Mouse (Mus musculus) hindbrain, embryonic 14.5 days (tissue): ENCODE data around the gene Chaf1a. TPM values are rescaled to one million over a fixed set of nuclear protein-coding genes. Genes with fewer than 3 reads are reported as not detected.

Source experiments
- ATAC-seq: fragments of 200-750 bp; cut with Nextera tagmentation; 2 replicates; pipeline ENCODE4 v1.8.0; 2017; ENCODE audit warnings: moderate number of reproducible peaks, mild to moderate bottlenecking, moderate TSS enrichment, moderate library complexity; ENCODE audit not compliant: low FRiP score
- DNase-seq: peaks from one replicate; pipeline ENCODE4 v3.0.0-alpha.2; 2015; ENCODE audit warnings: low spot score
- H3K27ac ChIP-seq: fragments of 300-500 bp; sonication (generic); 2 replicates; pipeline ENCODE4 v1.5.1; 2014; ENCODE audit warnings: mild to moderate bottlenecking, moderate library complexity
- H3K27me3 ChIP-seq: fragments of 300-500 bp; sonication (generic); 2 replicates; pipeline ENCODE4 v1.6.1; 2014; ENCODE audit warnings: mild to moderate bottlenecking, low read length, mixed read lengths; ENCODE audit not compliant: control insufficient read depth, insufficient read depth
- H3K36me3 ChIP-seq: fragments of 300-500 bp; sonication (generic); replicated peaks from 2 replicates; pipeline ENCODE4 v1.6.1; 2014; ENCODE audit not compliant: control insufficient read depth, insufficient read depth
- H3K4me1 ChIP-seq: fragments of 300-500 bp; sonication (generic); replicated peaks from 2 replicates; pipeline ENCODE4 v1.6.1; 2014; ENCODE audit warnings: antibody characterized with exemption, low read length, mixed read lengths; ENCODE audit not compliant: control insufficient read depth, insufficient read depth
- H3K4me2 ChIP-seq: fragments of 300-500 bp; sonication (generic); replicated peaks from 2 replicates; pipeline ENCODE4 v1.6.1; 2014; ENCODE audit warnings: mild to moderate bottlenecking, moderate library complexity
- H3K4me3 ChIP-seq: fragments of 300-500 bp; sonication (generic); replicated peaks from 2 replicates; pipeline ENCODE4 v1.5.1; 2014; ENCODE audit warnings: mild to moderate bottlenecking, low read length
- H3K9ac ChIP-seq: fragments of 300-500 bp; sonication (generic); 2 replicates; pipeline ENCODE4 v1.6.1; 2014
- H3K9me3 ChIP-seq: fragments of 300-500 bp; sonication (generic); 2 replicates; pipeline ENCODE4 v1.6.1; 2016; ENCODE audit warnings: low read length; ENCODE audit not compliant: control insufficient read depth
- WGBS: fragments of 180-500 bp; shearing (Covaris S2); extraction: QIAGEN DNeasy Blood & Tissue Kit; methylation state at CpG from one replicate; pipeline ENCODE4 v1.1.7; 2014; 5-methylcytosine and 5-hydroxymethylcytosine counted together
- polyA plus RNA-seq: library from polyadenylated mRNA; unstranded; fragments of >200 nt; fragmentation: Nextera tagmentation; extraction: Ambion mirVana; gene quantifications from 2 replicates; pipeline ENCODE4 v1.2.1, GENCODE M21; 2014

Gene Chaf1a
- polyA plus RNA-seq, 1 experiment from 2014 or later: 3.1 TPM

DNA sequence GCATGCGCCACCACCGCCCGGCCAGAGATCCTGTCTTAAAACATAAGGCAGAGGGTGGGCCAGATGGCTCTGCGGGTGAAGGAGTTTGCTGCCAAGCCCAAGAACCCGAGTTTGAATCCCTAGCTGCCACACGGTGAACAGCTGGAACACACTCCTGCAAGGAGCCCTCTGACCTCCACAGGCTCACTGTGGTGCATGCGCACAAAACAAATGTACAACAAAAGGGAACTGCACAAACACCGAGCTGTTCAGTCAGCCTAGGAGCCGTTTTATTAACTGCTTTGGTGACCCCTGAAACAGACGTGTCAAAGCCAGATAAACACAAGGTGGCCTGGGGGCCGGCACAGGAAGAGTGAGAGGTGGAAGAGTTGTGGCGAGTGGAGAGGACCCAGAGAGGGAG, 79.2 kb downstream of the Chaf1a start:
- Histone ChIP-seq H3K9ac (no peak overlapping the region), H3K4me1 (no peaks in the 10 kb centered on the region; the same call in none of the 2 replicates), H3K36me3 (peaks cover 9% of the 10 kb centered on the region), H3K9me3 (peaks cover 17% of the 10 kb centered on the region), H3K27ac (no peak overlapping the region), H3K4me3 (no peak overlapping the region), H3K4me2 (no peak overlapping the region), H3K27me3 (peaks cover 74% of the 10 kb centered on the region)
- WGBS: 47% methylated on average over 12 of the region's 12 CpGs
- no peak for DNase-seq
- ATAC-seq: no peak

DNA sequence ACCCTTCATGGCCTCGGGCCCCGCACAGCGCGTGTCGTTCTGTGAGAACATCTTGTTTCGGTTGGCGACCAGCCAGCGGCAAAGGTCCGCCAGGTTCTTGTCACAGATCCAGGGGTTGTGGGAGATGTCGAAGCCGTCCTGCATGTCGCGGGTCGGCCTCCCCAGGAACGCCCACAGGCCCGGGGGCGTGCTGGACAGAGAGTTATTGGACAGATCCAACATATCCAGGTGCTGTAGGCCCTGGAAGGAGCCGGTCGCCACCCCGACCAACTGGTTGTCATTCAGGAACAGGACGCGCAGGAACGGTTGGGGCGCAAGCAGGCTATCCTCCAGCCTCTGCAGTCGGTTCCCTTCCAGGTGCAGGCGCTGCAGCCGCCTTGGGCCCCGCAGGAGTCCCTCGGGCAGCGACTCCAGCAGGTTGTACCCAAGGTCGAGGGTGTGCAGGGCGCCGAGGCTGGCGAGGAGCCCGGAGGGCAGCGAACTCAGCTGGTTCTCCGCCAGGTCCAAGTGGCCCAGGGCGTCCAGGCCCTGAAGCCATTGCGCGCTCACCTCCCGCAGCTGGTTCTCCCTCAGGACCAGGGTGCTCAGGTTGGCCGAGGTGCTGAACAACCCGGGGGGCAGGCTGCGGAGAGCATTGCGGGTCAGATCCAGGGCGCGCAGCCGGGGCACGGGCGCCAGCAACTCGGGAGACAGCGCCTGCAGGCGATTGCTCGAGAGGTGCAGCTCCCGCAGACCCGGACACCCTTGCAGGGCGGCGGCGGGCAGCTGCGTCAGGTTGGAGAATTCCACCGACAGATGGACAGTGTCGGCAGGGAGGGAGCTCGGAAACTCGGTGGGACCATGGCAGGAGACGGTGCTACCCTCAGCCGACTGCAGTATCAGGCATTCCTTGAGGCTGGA, 80.0 kb downstream of the Chaf1a start:
- DNase-seq (no peak), ATAC-seq (no peak)
- 10% methylated on average over 66 of the region's 66 CpGs for WGBS
- H3K27ac ChIP-seq: no peak overlapping the region
- H3K4me1 ChIP-seq: no peaks in the 10 kb centered on the region; the same call in none of the 2 replicates
- H3K36me3 ChIP-seq: peaks cover 17% of the 10 kb centered on the region
- 0 out of 2 replicates have a peak overlapping the region, but pooled peaks have one; percentile 3 for H3K4me2 ChIP-seq
- H3K9me3 ChIP-seq: peaks cover 17% of the 10 kb centered on the region
- peaks cover 82% of the 10 kb centered on the region for H3K27me3 ChIP-seq
- H3K4me3 ChIP-seq: no peak overlapping the region
- no peak overlapping the region for H3K9ac ChIP-seq

DNA sequence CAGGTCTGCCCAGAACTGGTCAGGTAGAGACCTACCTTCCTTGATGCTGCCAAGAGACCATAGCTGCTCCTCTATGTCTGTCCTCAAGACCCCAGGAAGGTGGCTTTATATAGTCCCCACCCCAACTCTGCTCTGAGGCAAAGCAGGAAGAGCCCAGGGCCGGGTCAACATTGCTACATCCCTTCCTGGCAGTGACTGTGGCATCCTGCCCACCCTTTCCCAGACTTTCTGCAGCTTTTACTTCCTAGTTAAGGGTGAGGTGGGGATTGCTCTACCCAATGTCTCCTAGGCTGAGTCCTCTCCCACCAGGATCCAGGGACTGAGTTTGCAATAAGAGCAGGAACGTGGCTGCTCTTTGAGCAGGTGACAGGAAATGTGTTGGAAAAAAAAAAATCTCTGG, 81.6 kb downstream of the Chaf1a start, which contains the start of gene Lrg1:
Lrg1 (minus strand) TSS at position 176 of the 400 bp plus-strand sequence.
- no peak within 1 kb of the TSS for H3K27ac ChIP-seq
- peaks cover 78% of the 10 kb centered on the region for H3K27me3 ChIP-seq
- H3K4me3 ChIP-seq: no peak within 1 kb of the TSS
- peaks cover 32% of the 10 kb centered on the region for H3K36me3 ChIP-seq
- WGBS: 47% methylated on average over 2 of the region's 2 CpGs
- H3K9me3 ChIP-seq: peaks cover 17% of the 10 kb centered on the region
- H3K9ac ChIP-seq: no peak within 1 kb of the TSS
- DNase-seq: no peak
- no peaks in the 10 kb centered on the region; the same call in none of the 2 replicates for H3K4me1 ChIP-seq
- no peak within 1 kb of the TSS for H3K4me2 ChIP-seq
- ATAC-seq: no peak

Other genes with a start within 250 kb of the Chaf1a start
- gene Zfp119a, start 161.5 kb upstream of the Chaf1a start, polyA plus RNA-seq: 11.3 TPM in 2 replicates
- 14.0 and 16.1 TPM in 2 replicates for gene Zfp959, start 148.3 kb upstream of the Chaf1a start, polyA plus RNA-seq
- 9.4 and 10.5 TPM in 2 replicates for gene Zfp119b, start 90.9 kb upstream of the Chaf1a start, polyA plus RNA-seq
- gene Ebi3, start 87.8 kb upstream of the Chaf1a start, polyA plus RNA-seq: 5.6 and 8.1 TPM in 2 replicates
- 15.9 and 18.1 TPM in 2 replicates for gene Yju2, start 81.3 kb upstream of the Chaf1a start, polyA plus RNA-seq
- 149 and 167 TPM in 2 replicates for gene Shd, start 70.0 kb upstream of the Chaf1a start, polyA plus RNA-seq
- gene Fsd1, start 53.9 kb upstream of the Chaf1a start, polyA plus RNA-seq: 167 and 175 TPM in 2 replicates
- 5.6 and 6.0 TPM in 2 replicates for gene Stap2, start 34.9 kb upstream of the Chaf1a start, polyA plus RNA-seq
- gene Mpnd, start 34.7 kb upstream of the Chaf1a start, polyA plus RNA-seq: 146 and 151 TPM in 2 replicates
- 91.1 and 94.1 TPM in 2 replicates for gene Sh3gl1, start 3.8 kb upstream of the Chaf1a start, polyA plus RNA-seq
- gene Ubxn6, start 34.6 kb downstream of the Chaf1a start, polyA plus RNA-seq: 72.0 and 75.6 TPM in 2 replicates
- gene Hdgfl2, start 39.2 kb downstream of the Chaf1a start, polyA plus RNA-seq: 95.0 and 98.1 TPM in 2 replicates
- gene Plin4, start 69.4 kb downstream of the Chaf1a start, polyA plus RNA-seq: 0.12 and 0.20 TPM in 2 replicates
- 1.9 and 2.1 TPM in 2 replicates for gene Plin5, start 77.2 kb downstream of the Chaf1a start, polyA plus RNA-seq
- 0.19 and 0.20 TPM in 2 replicates for gene Lrg1, start 81.6 kb downstream of the Chaf1a start, polyA plus RNA-seq
- gene Sema6b, start 99.9 kb downstream of the Chaf1a start, polyA plus RNA-seq: 18.3 and 20.5 TPM in 2 replicates
- 8.4 and 9.9 TPM in 2 replicates for gene Tnfaip8l1, start 122.0 kb downstream of the Chaf1a start, polyA plus RNA-seq
- 67.8 and 70.8 TPM in 2 replicates for gene Mydgf, start 143.5 kb downstream of the Chaf1a start, polyA plus RNA-seq
- 23.4 and 26.2 TPM in 2 replicates for gene Dpp9, start 178.5 kb downstream of the Chaf1a start, polyA plus RNA-seq
- gene Fem1a, start 216.4 kb downstream of the Chaf1a start, polyA plus RNA-seq: 21.0 and 21.8 TPM in 2 replicates
- gene Ticam1, start 236.3 kb downstream of the Chaf1a start, polyA plus RNA-seq: 1.4 and 1.5 TPM in 2 replicates